Mouse (Mus musculus): ENCODE results near the gene Gsg1l.

Gsg1l gene

DNA sequence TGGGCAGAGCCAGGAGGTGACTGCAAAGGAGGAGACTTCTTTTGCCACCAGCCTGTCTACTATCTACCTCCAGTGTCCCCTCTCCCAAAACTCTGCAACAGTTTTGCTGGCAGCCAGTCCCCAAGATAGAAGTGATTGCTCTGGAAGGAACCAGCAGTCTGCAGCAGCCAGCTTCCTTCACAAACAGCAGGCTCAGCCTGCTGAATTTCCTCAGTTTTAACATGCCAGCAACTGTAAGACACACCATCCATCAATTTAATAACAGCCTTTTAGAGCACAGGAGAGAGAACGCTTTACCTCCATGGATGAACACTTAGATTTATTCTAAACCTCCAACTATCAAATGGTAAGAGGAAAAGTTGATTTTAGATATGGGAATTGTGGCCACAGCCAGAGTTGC is 218.2 kb downstream of the Gsg1l start:
- DNase-seq (ENCODE audit: low read depth) = no peak

DNA sequence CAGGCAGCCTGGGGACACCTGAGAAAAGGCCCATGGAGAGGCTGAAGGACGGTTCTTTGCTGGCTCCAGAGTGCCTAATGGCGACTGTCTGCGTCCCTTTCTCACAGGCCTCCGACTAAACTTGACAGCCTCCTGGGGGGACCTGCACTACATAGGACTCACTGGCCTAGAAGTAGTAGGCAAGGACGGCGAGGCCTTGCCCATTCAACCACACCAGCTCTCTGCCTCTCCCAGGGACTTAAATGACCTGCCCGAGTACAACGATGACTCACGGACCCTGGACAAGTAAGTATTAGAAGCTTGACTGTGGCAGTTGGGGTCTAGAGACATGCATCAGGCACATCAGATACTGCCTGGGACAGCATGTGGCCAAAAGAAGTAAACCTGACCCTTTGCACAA is 221.8 kb downstream of the Gsg1l start:
- DNase-seq (ENCODE audit: low read depth) = no peak

DNA sequence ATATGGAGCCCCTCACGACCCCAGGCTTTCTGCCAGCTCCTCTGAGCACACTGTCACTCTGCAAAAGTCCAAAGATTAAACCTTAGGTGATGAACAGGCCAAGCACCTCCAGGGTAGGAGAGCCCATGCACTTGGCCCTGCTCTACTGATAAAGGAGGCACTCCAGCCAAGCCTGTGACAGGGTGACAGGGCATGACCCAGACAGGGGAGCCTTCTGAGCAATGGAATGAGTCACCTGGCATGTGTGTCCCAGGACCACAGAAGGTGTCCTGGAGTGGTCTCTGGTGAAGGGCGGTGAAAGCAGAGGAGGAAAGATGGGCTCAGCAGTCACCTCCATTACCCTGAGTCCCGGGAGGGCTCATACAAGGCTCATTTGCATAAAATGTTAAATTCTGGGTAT is 222.6 kb downstream of the Gsg1l start:
- no peak for DNase-seq (ENCODE audit: low read depth)

GRCm38 (mm10) chr7:125847528-125847866 is 234.7 kb downstream of the Gsg1l start:
- peak; percentile 45 for DNase-seq (ENCODE audit: low read depth)

- DNase-seq (ENCODE audit: low read depth) = no peak
Measured at GRCm38 (mm10) chr7:125846866-125847527, 235.2 kb downstream of the Gsg1l start.

- no peak for DNase-seq (ENCODE audit: low read depth)
Measured at GRCm38 (mm10) chr7:125845611-125846010, 236.6 kb downstream of the Gsg1l start.

- DNase-seq (ENCODE audit: low read depth) = no peak
Measured at GRCm38 (mm10) chr7:125838078-125838742, 244.0 kb downstream of the Gsg1l start.

DNA sequence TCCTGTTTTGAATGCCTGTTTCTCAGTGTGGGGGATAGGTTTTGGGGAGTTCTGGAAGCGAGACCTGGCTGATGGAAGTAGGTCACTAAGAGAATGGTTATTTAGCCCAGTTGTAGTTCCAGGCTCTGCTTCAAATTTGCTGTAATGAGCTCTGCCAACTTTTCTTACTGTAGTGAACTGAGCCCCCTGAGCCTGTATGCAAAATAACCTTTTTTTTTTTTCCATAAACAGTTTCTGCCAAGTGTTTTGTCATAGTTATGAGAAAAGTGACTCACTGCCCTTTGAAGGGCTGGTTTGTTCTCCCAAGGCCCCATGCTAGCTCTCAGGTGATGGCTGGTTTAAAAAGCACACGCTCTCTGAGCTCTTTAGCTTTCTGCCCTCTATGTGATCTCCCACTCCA is 248.7 kb downstream of the Gsg1l start:
- DNase-seq (ENCODE audit: low read depth) = no peak

GRCm38 (mm10) chr7:125832767-125833166 is 249.4 kb downstream of the Gsg1l start:
- DNase-seq (ENCODE audit: low read depth) = peak; percentile 9

DNA sequence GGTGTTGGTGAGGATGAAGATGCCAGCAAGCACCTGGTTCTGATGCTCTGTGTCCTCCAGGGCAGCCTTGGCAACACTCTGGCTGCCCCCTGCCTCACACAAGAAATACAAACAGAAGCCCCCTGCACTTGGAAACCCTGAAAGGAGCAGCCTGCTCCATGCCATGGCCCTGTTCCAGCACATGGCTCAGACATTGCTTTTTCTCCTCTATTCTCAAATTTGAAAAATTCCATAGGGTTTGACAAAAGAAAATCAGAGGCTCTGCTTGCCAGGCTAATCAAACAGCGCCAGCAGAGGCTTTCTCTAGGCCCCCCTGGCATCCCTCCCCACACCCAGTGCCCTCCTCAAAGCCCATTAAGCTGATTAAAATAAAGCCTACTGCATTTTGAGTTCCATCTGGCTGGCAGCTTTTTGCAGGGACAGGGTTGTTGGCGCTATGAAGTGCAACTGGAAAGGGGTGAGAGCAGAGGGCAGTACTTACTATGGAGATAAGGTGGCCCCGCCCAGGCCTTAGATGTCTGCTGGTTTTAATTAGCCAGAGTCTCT is 253.0 kb downstream of the Gsg1l start:
- DNase-seq (ENCODE audit: low read depth) = no peak

DNA sequence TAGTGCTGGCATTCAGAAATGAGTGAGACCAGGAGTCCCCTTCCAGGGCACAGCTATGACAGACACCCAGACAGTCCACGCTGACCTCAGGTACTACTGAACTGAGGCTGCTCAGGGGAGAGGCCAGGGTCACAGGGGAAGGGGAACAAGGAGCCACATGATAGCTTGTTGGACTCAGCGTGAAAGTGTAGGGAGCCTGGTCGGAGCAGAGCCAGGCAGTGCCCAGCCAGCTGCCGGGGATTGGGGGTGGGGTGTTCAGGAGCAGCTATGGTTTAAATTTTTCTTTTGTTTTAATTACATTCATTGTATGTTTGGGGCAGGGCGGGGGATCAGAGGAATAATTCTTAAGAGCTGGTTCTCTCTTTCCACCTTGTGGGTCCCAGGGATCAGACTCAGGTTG is 253.7 kb downstream of the Gsg1l start:
- no peak for DNase-seq (ENCODE audit: low read depth)

Data from 416B (cell line).